Mouse (Mus musculus) olfactory bulb, adult 2 months (tissue): Measurements from ENCODE around the gene Nrxn3.

Source experiments
- CTCF ChIP-seq: fragments of 200-500 bp; IDR thresholded peaks from 2 replicates; pipeline ENCODE4 v1.5.1; 2012; ENCODE audit warnings: low read depth, mild to moderate bottlenecking, low read length, moderate library complexity; ENCODE audit not compliant: insufficient read depth
- POLR2A ChIP-seq: fragments of 200-500 bp; IDR thresholded peaks from 2 replicates; pipeline ENCODE4 v1.6.1; 2012; ENCODE audit warnings: mild to moderate bottlenecking, low read depth, low read length, moderate library complexity; ENCODE audit not compliant: insufficient read depth

- no peak for TF ChIP-seq CTCF
- TF ChIP-seq POLR2A = no peak
Observed at GRCm38 (mm10) chr12:89710459-89710858, 987.8 kb downstream of the Nrxn3 start.
